Mouse (Mus musculus) lung, adult 2 months (tissue): ENCODE measurements around the gene Icam2. TPM values are rescaled to one million over a fixed set of nuclear protein-coding genes. Genes with fewer than 3 reads are reported as not detected.

ENCODE experiments used
- DNase-seq: peaks from one replicate; pipeline ENCODE4 v3.0.0; 2022
- H3K4me1 ChIP-seq: fragments of 200-500 bp; 2 replicates; pipeline ENCODE4 v1.6.1; 2011; ENCODE audit warnings: low read length; ENCODE audit not compliant: control insufficient read depth, insufficient read depth
- H3K4me3 ChIP-seq: fragments of 200-500 bp; replicated peaks from 2 replicates; pipeline ENCODE3; 2011; ENCODE audit warnings: low read depth, mild to moderate bottlenecking, control low read depth, low read length; ENCODE audit errors: extremely low read depth
- CTCF ChIP-seq: fragments of 200-500 bp; IDR thresholded peaks from 2 replicates; pipeline ENCODE4 v1.5.1; 2011; ENCODE audit warnings: mild to moderate bottlenecking, low read length, control low read depth; ENCODE audit not compliant: insufficient read depth
- POLR2A ChIP-seq: fragments of 200-500 bp; IDR thresholded peaks from 2 replicates; pipeline ENCODE4 v1.6.1; 2011; ENCODE audit warnings: low read depth, mild to moderate bottlenecking, control low read depth, low read length, borderline replicate concordance; ENCODE audit errors: extremely low read depth
- WGBS: fragments of 180-500 bp; shearing (Covaris S2); methylation state at CpG from one replicate; pipeline ENCODE4 v1.1.7; 2018; 5-methylcytosine and 5-hydroxymethylcytosine counted together
- polyA plus RNA-seq: library from polyadenylated mRNA; depleted of rRNA; stranded (reverse); fragments of >200 nt; gene quantifications from 2 replicates; pipeline ENCODE4 v1.2.3, GENCODE M21; 2012; rRNA removed

Gene Icam2
- polyA plus RNA-seq, 1 experiment = 318 TPM

GRCm38 (mm10) chr11:106332458-106332857, 55.4 kb downstream of the Icam2 start:
- WGBS = 29% methylated on average over 4 of the region's 4 CpGs
- DNase-seq = no peak
- TF ChIP-seq POLR2A = no peak
- TF ChIP-seq CTCF = no peak
- Histone ChIP-seq H3K4me1 (no peaks in the 10 kb centered on the region), H3K4me3 (no peak overlapping the region)

DNA sequence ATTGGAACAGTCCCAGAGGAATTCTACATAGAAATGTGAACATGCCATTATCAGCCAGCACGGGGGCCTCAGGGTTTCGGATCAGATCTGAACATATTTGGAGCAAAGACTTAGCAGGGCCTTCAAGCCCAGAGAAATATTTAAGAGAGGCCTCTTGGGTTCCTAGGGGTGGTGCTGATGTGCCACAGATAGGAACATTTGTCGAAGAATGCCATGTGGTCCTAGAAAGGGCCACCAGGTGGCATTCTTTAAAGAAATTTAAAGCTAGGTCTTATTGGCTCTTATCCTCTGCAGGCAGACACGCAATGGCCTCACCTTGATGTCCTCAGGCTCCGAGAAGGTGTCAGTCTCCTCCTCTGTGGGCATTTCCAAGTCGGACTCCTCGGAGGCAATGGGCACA, 58.2 kb downstream of the Icam2 start:
- DNase-seq = no peak
- TF ChIP-seq POLR2A (no peak), CTCF (peak; percentile 22; the same call in 1 of the 2 replicates)
- H3K4me3 ChIP-seq = no peak overlapping the region
- 31% methylated on average over 7 of the region's 7 CpGs for WGBS
- H3K4me1 ChIP-seq = no peaks in the 10 kb centered on the region

- no peak for DNase-seq
- H3K4me3 ChIP-seq = no peak overlapping the region
- TF ChIP-seq CTCF (no peak), POLR2A (no peak)
- 34% methylated on average over 6 of the region's 6 CpGs for WGBS
- H3K4me1 ChIP-seq = no peaks in the 10 kb centered on the region
Observed at GRCm38 (mm10) chr11:106329128-106329527, 58.7 kb downstream of the Icam2 start.

- 58% methylated on average over 5 of the region's 5 CpGs for WGBS
- DNase-seq = no peak
- H3K4me1 ChIP-seq = no peaks in the 10 kb centered on the region
- no peak overlapping the region for H3K4me3 ChIP-seq
- TF ChIP-seq POLR2A (no peak), CTCF (no peak)
Observed at GRCm38 (mm10) chr11:106328521-106328920, 59.4 kb downstream of the Icam2 start.

Other genes starting within 250 kb of the Icam2 start
- gene Gm10840, start 227.2 kb downstream of the Icam2 start, polyA plus RNA-seq = not detected in 2 replicates
- gene Limd2, start 227.2 kb downstream of the Icam2 start, polyA plus RNA-seq = 72.7 and 114 TPM in 2 replicates
- gene Strada, start 185.9 kb downstream of the Icam2 start, polyA plus RNA-seq = 24.5 and 33.3 TPM in 2 replicates
- gene Ccdc47, start 171.7 kb downstream of the Icam2 start, polyA plus RNA-seq = 12.8 and 21.5 TPM in 2 replicates
- gene Ddx42, start 171.1 kb downstream of the Icam2 start, polyA plus RNA-seq = 8.8 and 13.3 TPM in 2 replicates
- gene Ftsj3, start 132.0 kb downstream of the Icam2 start, polyA plus RNA-seq = 7.0 and 10.0 TPM in 2 replicates
- gene Psmc5, start 131.9 kb downstream of the Icam2 start, polyA plus RNA-seq = 28.4 and 50.0 TPM in 2 replicates
- 107 and 125 TPM in 2 replicates for gene Smarcd2, start 115.1 kb downstream of the Icam2 start, polyA plus RNA-seq
- 0.05 and 0.06 TPM in 2 replicates for gene Tcam1, start 111.4 kb downstream of the Icam2 start, polyA plus RNA-seq
- gene Gh, start 86.2 kb downstream of the Icam2 start, polyA plus RNA-seq = 0.19 and 0.28 TPM in 2 replicates
- 25.7 and 45.9 TPM in 2 replicates for gene Cd79b, start 73.3 kb downstream of the Icam2 start, polyA plus RNA-seq
- gene Scn4a, start 34.8 kb downstream of the Icam2 start, polyA plus RNA-seq = 1.1 and 4.2 TPM in 2 replicates
- gene Prr29, start 22.6 kb downstream of the Icam2 start, polyA plus RNA-seq = 27.3 and 30.4 TPM in 2 replicates
- 23.0 and 28.7 TPM in 2 replicates for gene Ern1, start 99.8 kb upstream of the Icam2 start, polyA plus RNA-seq
- 12.6 and 15.1 TPM in 2 replicates for gene Tex2, start 225.3 kb upstream of the Icam2 start, polyA plus RNA-seq